Mouse (Mus musculus): Measurements from ENCODE around the gene Plscr4.

Gene Plscr4

DNA sequence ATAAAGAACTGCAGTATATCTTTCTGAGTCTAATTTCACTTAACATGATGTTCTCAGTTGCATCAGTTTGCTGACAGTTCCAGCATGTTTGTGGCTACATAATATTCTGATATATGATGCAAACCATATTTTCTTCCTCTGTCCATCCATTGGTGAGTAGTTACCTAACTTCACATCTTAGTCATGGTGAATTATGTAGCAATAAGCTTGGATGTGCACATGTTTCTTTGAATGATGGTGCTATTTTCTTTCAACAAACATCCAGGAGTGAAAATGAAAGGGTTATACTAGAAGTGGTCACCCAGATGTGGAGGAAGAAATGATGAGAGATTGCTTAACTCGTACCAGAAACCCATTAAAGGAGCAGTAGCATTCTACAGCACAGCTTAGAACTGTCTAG lies 47.7 kb downstream of the Plscr4 start:
- no peak for DNase-seq (ENCODE audit: inconsistent ontology term)

DNA sequence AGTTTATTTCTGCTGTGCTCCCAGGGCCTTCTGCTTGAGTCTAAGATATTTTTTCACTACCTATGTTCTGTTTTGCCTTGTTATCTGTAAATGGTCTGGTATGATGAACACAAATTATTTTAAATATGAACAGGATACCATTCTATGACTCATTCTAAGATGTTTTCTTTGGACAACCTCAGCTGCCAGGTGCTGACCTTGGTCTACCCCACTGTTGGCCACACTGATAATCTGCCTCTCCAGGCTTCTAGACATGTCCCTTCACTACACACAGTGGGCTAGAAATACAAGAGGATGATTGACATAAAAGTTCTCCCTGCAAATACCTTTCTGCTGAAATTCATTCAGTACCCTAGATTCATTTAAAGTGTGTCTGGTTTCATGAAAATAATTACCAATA lies 54.5 kb downstream of the Plscr4 start:
- DNase-seq (ENCODE audit: inconsistent ontology term) = peak; percentile 31

DNA sequence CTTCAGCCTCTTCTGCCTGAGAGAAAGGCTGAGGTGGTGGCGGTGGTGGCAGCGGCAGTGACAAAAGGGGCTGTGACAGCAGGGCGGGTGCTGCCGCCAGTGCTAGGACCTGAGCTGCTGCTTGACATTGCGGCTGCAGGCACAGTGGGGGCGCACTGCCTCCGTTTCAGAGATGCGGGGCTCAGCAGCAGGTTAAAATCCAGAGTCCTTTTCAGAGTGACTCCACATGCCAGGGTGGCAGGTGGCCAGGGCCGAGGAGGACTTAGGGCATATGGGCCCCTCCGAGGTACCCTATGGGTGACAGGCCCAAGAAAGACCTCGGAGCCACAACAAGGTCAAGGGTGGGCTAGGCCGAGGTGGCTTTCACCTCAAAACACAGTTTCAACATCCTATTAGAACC lies 59.9 kb downstream of the Plscr4 start:
- DNase-seq (ENCODE audit: inconsistent ontology term) = no peak

DNA sequence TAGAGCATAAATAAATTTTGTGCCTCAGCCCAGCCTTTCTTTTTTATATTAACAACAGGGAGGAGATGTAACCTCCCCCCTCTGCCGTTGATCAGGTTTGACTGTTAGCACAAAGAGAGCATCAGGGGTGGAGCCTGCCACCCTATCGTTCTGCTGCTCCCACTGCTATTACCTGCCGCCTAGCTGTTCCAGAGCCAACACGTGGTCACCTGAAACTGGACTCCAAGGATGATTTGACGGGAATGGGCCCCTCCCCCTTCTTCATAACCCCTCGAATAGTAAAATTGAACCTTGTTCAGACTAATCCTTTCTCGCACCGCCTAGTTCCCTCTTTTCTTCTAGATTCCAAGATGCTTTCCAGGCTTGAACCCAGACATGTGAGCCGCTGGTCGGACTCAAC lies 63.6 kb downstream of the Plscr4 start:
- no peak for DNase-seq (ENCODE audit: inconsistent ontology term)

DNA sequence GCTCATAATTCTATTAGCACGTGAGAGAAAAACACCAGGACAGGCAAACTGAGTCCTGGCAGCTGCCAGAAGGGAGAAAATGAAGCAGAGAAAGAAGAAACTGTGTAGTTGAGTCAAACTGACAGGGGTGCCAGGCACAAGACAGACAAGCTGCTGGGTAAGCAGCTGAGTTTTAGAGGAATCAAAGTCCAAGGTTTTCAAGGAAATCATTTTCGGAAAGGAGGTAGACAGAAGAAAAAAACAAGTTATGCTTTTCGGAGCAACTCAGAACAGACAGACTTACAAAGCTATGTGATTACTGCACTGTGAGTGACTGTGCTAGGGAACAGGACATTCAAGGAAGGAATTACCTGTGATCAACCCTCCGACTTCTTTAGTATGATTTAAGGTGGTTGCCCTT lies 67.3 kb downstream of the Plscr4 start:
- DNase-seq (ENCODE audit: inconsistent ontology term) = no peak

DNA sequence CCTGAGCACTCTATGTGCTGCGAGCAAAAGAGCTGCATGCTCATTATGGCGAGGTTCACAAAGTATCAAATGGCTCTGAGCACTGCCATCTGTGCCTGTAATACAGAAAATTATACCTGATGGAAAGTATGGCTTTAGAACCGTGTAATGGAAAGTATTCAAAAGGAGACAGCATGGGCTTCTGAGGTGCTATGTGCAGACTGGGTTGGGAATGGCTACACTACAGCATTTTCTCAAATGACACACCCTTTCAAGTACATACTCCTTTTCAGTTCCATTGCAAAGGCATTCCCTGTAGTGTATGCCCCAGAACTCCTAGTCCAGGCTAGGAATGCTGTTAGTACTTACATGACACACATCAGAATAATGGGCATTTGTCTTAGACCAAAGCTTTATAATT lies 72.9 kb downstream of the Plscr4 start:
- DNase-seq (ENCODE audit: inconsistent ontology term) = no peak

DNA sequence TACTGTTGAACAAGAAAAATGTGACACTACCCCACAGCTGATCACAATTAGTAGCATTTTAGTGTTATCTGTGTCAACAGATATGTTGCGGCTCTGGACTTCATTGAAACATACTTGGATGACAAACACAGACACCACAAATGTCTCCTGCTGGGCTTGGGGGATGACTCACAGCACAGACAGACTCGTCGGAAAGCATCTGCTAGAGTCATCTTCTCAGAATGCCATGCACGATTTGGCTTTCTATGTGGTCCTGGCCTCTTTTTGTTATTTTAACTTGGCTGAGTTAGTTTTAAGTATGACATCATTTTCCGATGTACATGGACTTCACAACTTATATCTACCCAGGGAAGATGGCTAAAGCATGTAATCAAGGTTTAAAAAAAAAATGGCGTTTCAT lies 80.6 kb downstream of the Plscr4 start:
- DNase-seq (ENCODE audit: inconsistent ontology term) = peak; percentile 95

DNA sequence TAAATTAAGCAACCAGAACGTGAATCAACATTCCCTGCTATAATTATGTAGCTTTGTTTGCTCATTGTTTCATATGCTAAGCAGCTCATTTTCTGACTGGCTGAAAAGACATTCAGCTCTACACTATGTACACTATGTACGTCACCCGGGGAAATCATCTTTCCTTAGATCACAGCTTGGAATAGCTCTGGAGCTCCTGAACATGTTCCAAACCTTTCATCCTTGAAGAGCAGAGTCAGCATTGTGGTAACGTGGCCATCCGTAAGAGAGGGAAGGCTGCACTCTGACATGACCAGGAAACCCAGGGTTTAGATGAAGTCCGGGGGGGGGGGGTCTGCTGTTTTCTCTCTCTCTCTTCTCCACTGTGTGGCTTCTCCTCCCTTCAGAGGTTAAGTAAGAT lies 81.0 kb downstream of the Plscr4 start:
- no peak for DNase-seq (ENCODE audit: inconsistent ontology term)

Measured in Muller cell, postnatal 12 days (primary cell).